Mouse (Mus musculus) kidney, postnatal 0 days (tissue): ENCODE measurements at regions not wholly inside any gene's neighbourhood (a gene's known extent, or its start where the extent isn't known, plus 50 kb on each side); places are given as distances from the start of the nearest gene placed in this dataset.

ENCODE experiments used
- ATAC-seq: fragments of 200-750 bp; cut with Nextera tagmentation; replicated peaks from 2 replicates; pipeline ENCODE4 v1.8.0; 2017; ENCODE audit warnings: low read depth, moderate number of reproducible peaks, moderate TSS enrichment, moderate library complexity; ENCODE audit not compliant: low FRiP score
- DNase-seq: peaks from one replicate; pipeline ENCODE4 v3.0.0-alpha.2; 2016; ENCODE audit warnings: low spot score
- H3K27ac ChIP-seq: fragments of 300-500 bp; sonication (generic); 2 replicates; pipeline ENCODE4 v1.5.1; 2014; ENCODE audit warnings: mild to moderate bottlenecking
- H3K27me3 ChIP-seq: fragments of 300-500 bp; sonication (generic); 2 replicates; pipeline ENCODE4 v1.6.1; 2014; ENCODE audit warnings: low read length, mixed read lengths; ENCODE audit not compliant: insufficient read depth
- H3K36me3 ChIP-seq: fragments of 300-500 bp; sonication (generic); 2 replicates; pipeline ENCODE4 v1.6.1; 2014; ENCODE audit warnings: low read length, mixed read lengths; ENCODE audit not compliant: insufficient read depth
- H3K4me1 ChIP-seq: fragments of 300-500 bp; sonication (generic); replicated peaks from 2 replicates; pipeline ENCODE4 v1.6.1; 2014; ENCODE audit warnings: antibody characterized with exemption, low read length, mixed read lengths; ENCODE audit not compliant: insufficient read depth
- H3K4me2 ChIP-seq: fragments of 300-500 bp; sonication (generic); 2 replicates; pipeline ENCODE4 v1.6.1; 2014; ENCODE audit warnings: mild to moderate bottlenecking, low read length, moderate library complexity, mixed read lengths
- H3K4me3 ChIP-seq: fragments of 300-500 bp; sonication (generic); replicated peaks from 2 replicates; pipeline ENCODE4 v1.5.1; 2014; ENCODE audit warnings: low read depth, low read length
- H3K9ac ChIP-seq: fragments of 300-500 bp; sonication (generic); 2 replicates; pipeline ENCODE4 v1.6.1; 2014; ENCODE audit warnings: low read depth, low read length
- H3K9me3 ChIP-seq: fragments of 300-500 bp; sonication (generic); replicated peaks from 2 replicates; pipeline ENCODE4 v1.6.1; 2016; ENCODE audit warnings: low read length, inconsistent platforms, mixed read lengths
- CTCF ChIP-seq: IDR thresholded peaks from 2 replicates; pipeline ENCODE4 v1.5.1; 2016; ENCODE audit warnings: antibody characterized with exemption, low read depth, mild to moderate bottlenecking, moderate library complexity
- WGBS: fragments of 180-500 bp; shearing (Covaris S2); extraction: QIAGEN DNeasy Blood & Tissue Kit; methylation state at CpG from one replicate; pipeline ENCODE4 v1.1.7; 2014; 5-methylcytosine and 5-hydroxymethylcytosine counted together

DNA sequence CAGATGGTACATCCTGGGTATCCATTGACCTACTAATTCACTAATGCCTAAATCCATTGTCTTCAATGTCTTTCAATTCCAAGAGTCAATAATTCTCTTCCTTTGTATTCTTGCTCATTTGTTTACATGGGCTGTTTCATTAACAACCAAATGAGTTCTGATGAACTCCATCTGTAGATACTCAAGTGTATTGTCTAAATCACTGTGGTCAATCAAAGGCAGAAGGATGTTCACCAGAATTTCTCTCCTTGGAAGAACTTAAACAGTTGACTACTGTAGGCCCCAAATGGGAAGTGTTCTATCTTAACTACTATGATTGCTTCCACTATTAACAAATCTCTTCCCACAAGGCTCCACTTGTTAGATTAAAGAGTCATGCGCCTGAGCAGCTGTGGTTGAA, 236.9 kb upstream of the Marcks start:
- no peaks in the 10 kb centered on the region for H3K36me3 ChIP-seq
- no peak overlapping the region for H3K4me3 ChIP-seq
- H3K27me3 ChIP-seq = no peaks in the 10 kb centered on the region
- H3K27ac ChIP-seq = no peak overlapping the region
- H3K4me2 ChIP-seq = no peak overlapping the region
- DNase-seq = no peak
- no peak for TF ChIP-seq CTCF
- no peaks in the 10 kb centered on the region for H3K4me1 ChIP-seq
- H3K9me3 ChIP-seq = no peaks in the 10 kb centered on the region
- no peak overlapping the region for H3K9ac ChIP-seq
- 87% methylated on average over 1 of the region's 1 CpGs for WGBS
- ATAC-seq = no peak

- ATAC-seq = no peak
Observed at GRCm38 (mm10) chr10:37368997-37369679, 230.4 kb upstream of the Marcks start.

DNA sequence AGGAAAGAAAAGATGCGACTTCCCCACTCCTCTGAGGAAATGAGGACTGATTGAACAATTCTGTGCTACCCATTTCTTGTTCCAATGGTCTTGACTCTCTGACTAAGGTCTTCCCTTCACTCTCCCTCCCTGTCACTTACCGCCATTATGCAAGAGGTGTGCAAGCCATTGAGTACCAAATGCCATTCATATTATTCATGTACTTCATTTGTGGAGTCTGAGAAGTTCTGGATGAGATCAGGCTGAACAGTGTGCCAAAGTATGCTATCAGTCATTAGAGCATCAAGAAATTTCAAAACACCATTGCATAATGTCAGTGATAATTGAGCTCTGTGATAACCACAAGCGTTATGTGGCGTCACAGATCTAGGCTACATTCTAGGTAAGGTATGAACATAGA, 229.1 kb upstream of the Marcks start:
- Histone ChIP-seq H3K27ac (no peak overlapping the region), H3K9me3 (no peaks in the 10 kb centered on the region), H3K4me2 (no peak overlapping the region), H3K4me3 (no peak overlapping the region), H3K9ac (no peak overlapping the region), H3K4me1 (no peaks in the 10 kb centered on the region), H3K36me3 (no peaks in the 10 kb centered on the region), H3K27me3 (no peaks in the 10 kb centered on the region)
- no peak for TF ChIP-seq CTCF
- 91% methylated on average over 4 of the region's 4 CpGs for WGBS
- DNase-seq (no peak), ATAC-seq (no peak)

More at GRCm38 (mm10) chr10:37368997-37369679, 230.4 kb upstream of the Marcks start:
- no peak for DNase-seq
- Histone ChIP-seq H3K4me1 (no peaks in the 10 kb centered on the region), H3K4me3 (no peak overlapping the region), H3K27ac (no peak overlapping the region), H3K4me2 (no peak overlapping the region), H3K36me3 (no peaks in the 10 kb centered on the region), H3K9me3 (no peaks in the 10 kb centered on the region), H3K27me3 (no peaks in the 10 kb centered on the region), H3K9ac (no peak overlapping the region)
- TF ChIP-seq CTCF = no peak
- 92% methylated on average over 5 of the region's 5 CpGs for WGBS

DNA sequence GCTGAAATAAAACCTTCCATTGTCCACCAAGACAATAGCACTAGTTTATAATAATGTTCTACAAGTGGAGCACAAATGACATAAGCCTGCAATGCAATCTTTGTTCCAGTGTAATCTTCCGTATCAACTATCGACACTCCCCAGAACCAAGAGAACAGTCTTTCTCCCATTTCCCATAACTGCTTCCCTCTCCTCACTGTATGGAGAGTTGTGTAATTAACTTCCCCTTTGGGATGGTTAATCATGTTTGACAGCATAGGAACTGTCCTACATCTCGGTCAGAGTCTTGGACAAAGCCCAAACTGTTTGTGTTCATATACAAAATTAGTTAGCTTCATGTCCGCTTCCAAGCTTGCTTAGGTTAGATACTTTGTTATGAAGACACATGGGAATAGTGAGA, 225.8 kb upstream of the Marcks start:
- Histone ChIP-seq H3K4me2 (no peak overlapping the region), H3K27me3 (no peaks in the 10 kb centered on the region), H3K9ac (no peak overlapping the region), H3K9me3 (no peaks in the 10 kb centered on the region), H3K36me3 (no peaks in the 10 kb centered on the region), H3K4me3 (no peak overlapping the region), H3K27ac (no peak overlapping the region), H3K4me1 (no peaks in the 10 kb centered on the region)
- ATAC-seq = no peak
- peak; percentile 65 for DNase-seq
- no peak for TF ChIP-seq CTCF
- 27% methylated on average over 4 of the region's 4 CpGs for WGBS

- Histone ChIP-seq H3K36me3 (no peaks in the 10 kb centered on the region), H3K4me2 (no peak overlapping the region), H3K27ac (no peak overlapping the region), H3K4me3 (no peak overlapping the region), H3K4me1 (no peaks in the 10 kb centered on the region), H3K9me3 (no peaks in the 10 kb centered on the region), H3K9ac (no peak overlapping the region), H3K27me3 (no peaks in the 10 kb centered on the region)
- no peak for ATAC-seq
- 90% methylated on average over 3 of the region's 3 CpGs for WGBS
- TF ChIP-seq CTCF = no peak
- no peak for DNase-seq
Observed at GRCm38 (mm10) chr10:37360985-37361384, 222.3 kb upstream of the Marcks start.

- no peak for DNase-seq
- Histone ChIP-seq H3K27me3 (no peaks in the 10 kb centered on the region), H3K4me1 (no peaks in the 10 kb centered on the region), H3K4me3 (no peak overlapping the region), H3K36me3 (no peaks in the 10 kb centered on the region), H3K27ac (no peak overlapping the region), H3K4me2 (no peak overlapping the region), H3K9ac (no peak overlapping the region), H3K9me3 (no peaks in the 10 kb centered on the region)
- no peak for TF ChIP-seq CTCF
- ATAC-seq = no peak
Observed at GRCm38 (mm10) chr10:37358900-37359299, 220.2 kb upstream of the Marcks start.

DNA sequence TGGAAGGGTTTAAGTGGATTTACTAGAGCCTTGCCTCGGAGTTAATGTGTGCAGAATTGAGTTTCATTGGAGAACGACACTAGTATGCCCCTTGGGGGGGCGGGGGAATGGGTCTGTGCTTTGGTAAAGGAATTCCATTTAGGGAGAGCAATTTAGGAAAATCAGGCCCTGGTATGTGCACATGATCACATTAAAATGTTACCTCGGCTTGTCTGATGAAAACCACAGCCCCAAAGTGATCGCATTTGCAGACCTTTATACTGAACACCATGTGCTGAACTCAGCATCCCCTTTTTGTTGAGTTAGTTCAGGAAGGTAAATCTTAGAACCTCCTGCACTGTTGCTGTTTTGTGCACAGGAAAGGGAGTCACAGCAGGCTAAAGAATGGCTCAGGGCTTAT, 219.6 kb upstream of the Marcks start:
- WGBS = 53% methylated on average over 5 of the region's 5 CpGs
- H3K9me3 ChIP-seq = no peaks in the 10 kb centered on the region
- no peaks in the 10 kb centered on the region for H3K4me1 ChIP-seq
- H3K4me2 ChIP-seq = no peak overlapping the region
- DNase-seq = no peak
- H3K9ac ChIP-seq = no peak overlapping the region
- ATAC-seq = no peak
- H3K36me3 ChIP-seq = no peaks in the 10 kb centered on the region
- H3K27ac ChIP-seq = no peak overlapping the region
- TF ChIP-seq CTCF = no peak
- no peaks in the 10 kb centered on the region for H3K27me3 ChIP-seq
- no peak overlapping the region for H3K4me3 ChIP-seq
